Mouse (Mus musculus) heart, adult 2 months (tissue): ENCODE results near the gene Gins2. TPM values are rescaled to one million over a fixed set of nuclear protein-coding genes. Genes with fewer than 3 reads are reported as not detected.
A peak's percentile ranks its signal among the peaks of the same experiment; 100 is the strongest.

Source experiments
- DNase-seq, 2 experiments: peaks; one replicate each; pipeline ENCODE4 v3.0.0; 2021
- H3K27ac ChIP-seq: fragments of 200-600 bp; 2 replicates; pipeline ENCODE4 v1.8.1; 2022
- H3K27me3 ChIP-seq: fragments of 200-500 bp; 2 replicates; pipeline ENCODE4 v1.6.1; 2012; ENCODE audit warnings: mild to moderate bottlenecking, low read length, inconsistent platforms, mixed read lengths; ENCODE audit not compliant: control insufficient read depth, insufficient read depth
- H3K36me3 ChIP-seq: fragments of 200-500 bp; 2 replicates; pipeline ENCODE4 v1.6.1; 2012; ENCODE audit warnings: low read length, inconsistent platforms; ENCODE audit not compliant: control insufficient read depth, insufficient read depth
- H3K4me1 ChIP-seq: fragments of 200-500 bp; 2 replicates; pipeline ENCODE4 v1.6.1; 2011; ENCODE audit warnings: low read length; ENCODE audit not compliant: control insufficient read depth, insufficient read depth
- H3K4me3 ChIP-seq: fragments of 200-600 bp; 2 replicates; pipeline ENCODE4 v1.8.1; 2022
- H3K79me2 ChIP-seq: fragments of 200-500 bp; replicated peaks from 2 replicates; pipeline ENCODE4 v1.6.1; 2012; ENCODE audit warnings: mild to moderate bottlenecking, inconsistent platforms, low read length, moderate library complexity, mixed read lengths; ENCODE audit not compliant: control insufficient read depth, insufficient read depth
- H3K9ac ChIP-seq: fragments of 200-500 bp; 2 replicates; pipeline ENCODE4 v1.6.1; 2012; ENCODE audit warnings: low read depth, mild to moderate bottlenecking, control low read depth, inconsistent platforms, low read length, mixed read lengths
- CTCF ChIP-seq: fragments of 200-600 bp; IDR thresholded peaks from 2 replicates; pipeline ENCODE4 v1.8.1; 2022; ENCODE audit warnings: antibody characterized with exemption, mild to moderate bottlenecking, moderate library complexity
- EP300 ChIP-seq: fragments of 200-500 bp; IDR thresholded peaks from 2 replicates; pipeline ENCODE4 v1.6.1; 2011; ENCODE audit warnings: low read depth, low read length, control low read depth; ENCODE audit not compliant: insufficient read depth
- POLR2A ChIP-seq: fragments of 200-500 bp; IDR thresholded peaks from 2 replicates; pipeline ENCODE4 v1.6.1; 2011; ENCODE audit warnings: mild to moderate bottlenecking, low read depth, low read length, control low read depth; ENCODE audit not compliant: insufficient read depth
- WGBS: fragments of 180-500 bp; shearing (Covaris S2); methylation state at CpG from one replicate; pipeline ENCODE4 v1.1.7; 2018; 5-methylcytosine and 5-hydroxymethylcytosine counted together
- intact Hi-C: fragments of 180-260 bp; cut with DNase I; formaldehyde crosslinking; loops from one replicate; pipeline ENCODE4 v1.15.1; 2025
- polyA plus RNA-seq: library from polyadenylated mRNA; depleted of rRNA; stranded (reverse); fragments of >200 nt; gene quantifications from 2 replicates; pipeline ENCODE4 v1.2.3, GENCODE M21; 2012
- total RNA-seq, 2 experiments: library from RNA; stranded (reverse); gene quantifications; 2 replicates each; pipeline ENCODE4 v1.2.3; 2021

Gins2 gene
- total and polyA plus RNA-seq, 3 experiments = 1.1 to 1.5 (median 1.3) TPM

DNA sequence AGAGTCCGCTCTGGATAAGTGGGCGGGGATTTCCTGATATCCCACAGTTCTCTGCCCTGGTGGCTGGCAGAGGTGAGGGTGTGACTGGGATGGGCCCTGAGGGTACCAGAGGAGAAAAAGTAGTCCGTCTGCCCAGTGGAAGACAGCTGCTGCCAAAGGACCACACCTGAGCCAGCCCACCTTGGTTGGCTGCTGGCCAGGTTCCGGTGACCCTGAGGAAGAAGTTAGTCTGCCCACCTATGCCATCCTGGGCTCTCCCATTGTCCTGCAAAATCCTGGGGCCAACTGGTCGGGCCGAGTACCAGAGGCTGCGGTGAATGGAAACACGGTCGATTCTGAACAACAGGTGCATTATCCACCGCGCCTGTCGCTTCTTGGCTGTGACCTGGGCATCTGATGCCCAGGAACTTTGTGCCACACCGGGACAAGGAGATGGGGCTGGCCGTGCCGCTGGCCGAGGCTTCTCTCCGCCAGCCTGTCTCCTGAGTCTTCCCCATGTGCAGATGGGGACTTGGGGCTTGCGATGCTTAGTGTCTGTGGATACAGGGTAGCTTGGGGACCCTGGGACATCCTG lies 34.6 kb downstream of the Gins2 start:
- intact Hi-C loops = no loop called here
- H3K4me1 ChIP-seq = peaks cover 5% of the 10 kb centered on the region; the same call in 1 of the 2 replicates

DNA sequence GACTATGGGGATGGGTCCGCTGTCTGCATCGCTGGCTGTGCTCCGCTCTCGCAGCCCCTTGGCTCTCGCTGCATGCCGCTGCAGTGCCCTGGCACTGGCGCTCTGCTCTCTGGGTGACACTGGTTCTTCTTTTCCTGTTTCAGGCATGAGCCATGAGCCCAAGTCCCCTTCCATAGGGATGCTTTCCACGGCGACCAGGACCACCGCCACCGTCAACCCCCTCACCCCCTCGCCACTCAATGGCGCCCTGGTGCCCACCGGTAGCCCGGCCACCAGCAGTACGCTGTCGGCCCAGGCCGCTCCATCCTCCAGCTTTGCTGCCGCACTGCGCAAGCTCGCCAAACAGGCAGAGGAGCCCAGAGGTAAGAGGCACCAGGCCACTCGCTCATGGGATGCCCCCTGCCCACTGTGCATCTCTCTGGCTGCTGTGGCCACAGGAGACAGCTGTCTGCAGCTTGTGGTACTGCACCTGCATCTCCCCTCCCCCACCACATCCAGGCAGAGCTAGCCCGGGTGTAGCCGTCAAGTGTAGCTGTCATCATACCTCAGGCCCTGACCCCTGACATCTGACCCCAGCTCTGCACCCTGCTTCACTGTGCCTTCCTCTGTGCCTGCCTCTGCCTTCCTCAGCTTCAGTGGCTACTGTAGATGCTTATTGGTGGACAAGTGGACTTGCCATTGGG lies 35.5 kb downstream of the Gins2 start:
- intact Hi-C loops = no loop called here
- 91% methylated on average over 24 of the region's 24 CpGs for WGBS
- H3K27ac ChIP-seq = no peak overlapping the region
- TF ChIP-seq CTCF (no peak), EP300 (no peak), POLR2A (no peak)
- no peaks in the 10 kb centered on the region for H3K36me3 ChIP-seq
- H3K4me3 ChIP-seq = no peak overlapping the region
- H3K4me1 ChIP-seq = peaks cover 7% of the 10 kb centered on the region; the same call in 1 of the 2 replicates
- DNase-seq = no peak
- peaks cover 8% of the 10 kb centered on the region for H3K79me2 ChIP-seq
- no peak overlapping the region for H3K9ac ChIP-seq
- no peaks in the 10 kb centered on the region for H3K27me3 ChIP-seq

More for the DNA sequence above, 34.6 kb downstream of the Gins2 start:
- no peak for TF ChIP-seq EP300
- no peak for TF ChIP-seq CTCF
- no peak for TF ChIP-seq POLR2A
- Histone ChIP-seq H3K4me3 (no peak overlapping the region), H3K27me3 (no peaks in the 10 kb centered on the region), H3K79me2 (peaks cover 6% of the 10 kb centered on the region), H3K9ac (no peak overlapping the region), H3K27ac (no peak overlapping the region), H3K36me3 (no peaks in the 10 kb centered on the region)
- 80% methylated on average over 18 of the region's 18 CpGs for WGBS
- DNase-seq = no peak

DNA sequence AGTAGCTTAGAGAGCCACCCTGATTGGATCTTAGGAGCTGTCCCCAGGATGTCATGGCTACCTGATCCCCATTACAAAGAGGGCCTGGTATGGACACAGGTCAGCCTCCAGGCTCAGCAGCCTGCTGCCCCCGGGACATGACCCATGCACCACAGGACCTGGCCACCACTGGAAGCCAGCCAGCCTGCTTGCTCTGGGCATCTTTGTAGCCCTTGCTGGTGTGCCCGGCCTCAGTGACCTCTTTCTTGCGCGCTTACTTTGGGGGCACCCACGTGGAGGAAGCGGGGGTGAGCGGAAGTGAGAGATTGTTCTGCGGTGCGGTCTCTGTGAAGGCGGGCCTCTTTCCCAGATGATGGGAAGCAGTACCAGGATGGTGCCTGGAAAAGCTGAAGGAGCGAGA lies 36.6 kb downstream of the Gins2 start:
- Histone ChIP-seq H3K4me3 (no peak overlapping the region), H3K36me3 (no peaks in the 10 kb centered on the region), H3K4me1 (peaks cover 13% of the 10 kb centered on the region), H3K9ac (no peak overlapping the region), H3K79me2 (peaks cover 10% of the 10 kb centered on the region), H3K27ac (no peak overlapping the region), H3K27me3 (no peaks in the 10 kb centered on the region)
- 70% methylated on average over 11 of the region's 11 CpGs for WGBS
- TF ChIP-seq POLR2A = no peak
- TF ChIP-seq EP300 = no peak
- no peak for TF ChIP-seq CTCF
- no peak for DNase-seq
- intact Hi-C loops = no loop called here

DNA sequence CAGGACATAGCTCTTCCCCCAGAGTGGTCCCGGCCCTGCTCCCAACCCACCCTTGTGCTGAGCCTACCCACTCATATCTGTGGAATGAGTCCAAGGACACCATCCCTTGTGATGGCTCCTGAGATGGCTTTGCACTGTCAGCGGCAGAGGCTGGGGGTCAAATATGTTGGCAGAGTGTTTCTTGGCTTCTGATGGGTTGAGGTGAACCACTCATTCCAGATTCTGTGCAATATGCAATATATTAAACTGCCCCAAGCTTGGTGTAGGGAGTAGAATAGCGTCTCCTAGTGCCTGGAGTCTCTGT lies 37.5 kb downstream of the Gins2 start:
- Histone ChIP-seq H3K4me1 (peaks cover 14% of the 10 kb centered on the region), H3K4me3 (no peak overlapping the region), H3K27ac (peak overlapping the region; percentile 67), H3K9ac (no peak overlapping the region), H3K27me3 (no peaks in the 10 kb centered on the region), H3K36me3 (no peaks in the 10 kb centered on the region), H3K79me2 (peaks cover 10% of the 10 kb centered on the region)
- WGBS = 80% methylated on average over 3 of the region's 3 CpGs
- intact Hi-C loops = no loop called here
- TF ChIP-seq CTCF (no peak), POLR2A (no peak), EP300 (no peak)
- no peak for DNase-seq

DNA sequence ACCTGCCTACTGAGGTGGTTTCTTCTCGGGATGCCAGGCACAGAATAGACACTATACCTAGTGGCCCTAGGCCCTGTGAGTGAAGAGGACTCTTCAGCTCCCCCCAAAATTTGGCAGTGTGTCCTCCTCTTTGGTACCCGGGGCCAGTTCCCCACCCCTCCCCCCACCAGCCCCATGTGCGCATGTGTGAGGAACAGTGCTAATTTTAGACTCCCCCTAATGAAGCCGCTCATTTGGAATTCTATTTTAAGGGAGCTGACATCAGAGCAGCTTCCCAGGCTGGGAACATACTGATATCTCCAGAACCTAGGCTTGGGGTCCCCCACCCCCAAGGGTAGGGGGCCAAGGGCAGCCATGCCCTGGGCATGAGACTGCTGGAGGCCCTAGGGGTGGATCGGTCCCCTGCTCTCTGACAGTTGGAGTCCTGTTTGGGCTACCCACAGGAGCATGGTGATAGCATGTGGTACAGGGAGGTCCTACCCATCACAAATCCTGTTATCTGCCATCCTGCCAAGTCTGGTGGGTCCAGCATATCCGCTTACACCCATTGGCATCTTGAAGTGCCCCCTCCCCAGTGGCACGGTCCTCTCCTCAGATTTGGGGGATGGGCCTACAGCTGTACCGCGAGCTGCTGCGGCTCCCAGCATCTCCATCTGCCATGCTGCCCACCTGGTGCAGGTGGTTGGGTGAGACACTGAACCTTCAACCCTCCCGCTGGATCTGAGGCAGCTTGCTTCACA lies 38.0 kb downstream of the Gins2 start:
- no peak overlapping the region for H3K4me3 ChIP-seq
- peak in 1 of 2 experiments; percentile 43 for DNase-seq
- intact Hi-C loops = no loop called here
- no peak for TF ChIP-seq EP300
- TF ChIP-seq POLR2A = no peak
- no peak for TF ChIP-seq CTCF
- 58% methylated on average over 11 of the region's 11 CpGs for WGBS
- H3K4me1 ChIP-seq = peaks cover 14% of the 10 kb centered on the region
- H3K27ac ChIP-seq = peak overlapping the region; percentile 67
- peak overlapping the region; percentile 33 for H3K9ac ChIP-seq
- peaks cover 10% of the 10 kb centered on the region for H3K79me2 ChIP-seq
- no peaks in the 10 kb centered on the region for H3K27me3 ChIP-seq
- no peaks in the 10 kb centered on the region for H3K36me3 ChIP-seq

- peak overlapping the region; percentile 28; the same call in 1 of the 2 replicates for H3K27ac ChIP-seq
- TF ChIP-seq EP300 (no peak), POLR2A (no peak), CTCF (no peak)
- intact Hi-C loops = no loop called here
- no peak overlapping the region; the same call in 1 of the 2 replicates for H3K9ac ChIP-seq
- H3K27me3 ChIP-seq = no peaks in the 10 kb centered on the region
- 59% methylated on average over 12 of the region's 12 CpGs for WGBS
- DNase-seq = no peak
- no peak overlapping the region for H3K4me3 ChIP-seq
- H3K79me2 ChIP-seq = peaks cover 10% of the 10 kb centered on the region
- peaks cover 15% of the 10 kb centered on the region for H3K4me1 ChIP-seq
- H3K36me3 ChIP-seq = no peaks in the 10 kb centered on the region
These were observed 38.7 kb downstream of the Gins2 start for GRCm38 (mm10) chr8:120550430-120550829.
